Mouse (Mus musculus): ENCODE measurements around the gene Spata16. TPM values are rescaled to one million over a fixed set of nuclear protein-coding genes. Genes with fewer than 3 reads are reported as not detected.

Spata16 gene
- polyA plus RNA-seq, 1 experiment from 2014 or later = not detected

DNA sequence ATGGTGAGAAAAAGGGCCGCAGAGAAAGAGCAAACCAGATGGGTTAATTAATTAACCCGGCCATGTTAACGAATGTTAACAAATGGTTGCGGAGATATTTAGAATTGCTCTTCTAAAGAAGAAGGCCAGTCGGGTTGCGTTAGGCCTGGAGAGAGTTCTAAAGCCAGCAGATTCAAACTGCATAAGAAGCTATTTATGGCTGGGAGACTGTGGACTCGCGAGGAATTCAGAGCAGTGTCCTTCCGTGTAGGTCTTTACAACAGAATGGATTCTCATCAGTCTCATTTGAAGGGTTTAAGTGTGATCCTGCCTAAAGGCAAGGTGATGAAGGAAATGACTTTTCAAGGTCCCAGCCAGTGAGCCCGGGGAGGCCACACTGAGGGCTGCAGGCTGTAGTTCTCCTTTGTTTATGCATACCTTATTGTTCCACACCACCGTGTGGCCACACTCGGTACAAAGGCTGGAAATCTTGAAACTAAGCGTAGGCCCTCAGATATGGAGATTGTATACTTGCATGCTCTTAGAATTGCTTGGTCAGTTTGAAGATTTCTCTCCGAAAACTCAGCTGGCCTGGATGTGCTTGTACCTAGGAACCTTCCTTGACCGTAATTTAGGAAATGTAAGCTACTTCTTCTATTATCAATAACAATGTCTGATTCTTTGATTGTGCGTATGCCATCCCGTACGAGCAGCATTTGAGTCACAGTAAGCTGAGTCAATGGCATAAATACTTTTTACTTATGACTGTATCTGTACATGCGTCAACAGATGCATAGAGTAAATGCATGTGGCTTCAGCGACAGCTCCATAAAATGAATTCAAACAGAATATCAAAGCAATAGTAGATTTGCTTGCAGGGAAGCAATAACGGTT, 197.0 kb downstream of the Spata16 start:
- no peak overlapping the region for H3K9ac ChIP-seq
- no peak overlapping the region for H3K27ac ChIP-seq (replicated peaks)
- no peaks in the 10 kb centered on the region for H3K27me3 ChIP-seq
- H3K36me3 ChIP-seq = no peaks in the 10 kb centered on the region
- ATAC-seq (ENCODE audit: insufficient number of reproducible peaks, low FRiP score, low TSS enrichment, low read depth) = no peak
- H3K4me2 ChIP-seq (replicated peaks) = no peak overlapping the region
- H3K4me3 ChIP-seq (replicated peaks) = no peak overlapping the region
- 69% methylated on average over 21 of the region's 21 CpGs for WGBS
- H3K9me3 ChIP-seq (replicated peaks) = no peaks in the 10 kb centered on the region
- H3K4me1 ChIP-seq = no peaks in the 10 kb centered on the region

DNA sequence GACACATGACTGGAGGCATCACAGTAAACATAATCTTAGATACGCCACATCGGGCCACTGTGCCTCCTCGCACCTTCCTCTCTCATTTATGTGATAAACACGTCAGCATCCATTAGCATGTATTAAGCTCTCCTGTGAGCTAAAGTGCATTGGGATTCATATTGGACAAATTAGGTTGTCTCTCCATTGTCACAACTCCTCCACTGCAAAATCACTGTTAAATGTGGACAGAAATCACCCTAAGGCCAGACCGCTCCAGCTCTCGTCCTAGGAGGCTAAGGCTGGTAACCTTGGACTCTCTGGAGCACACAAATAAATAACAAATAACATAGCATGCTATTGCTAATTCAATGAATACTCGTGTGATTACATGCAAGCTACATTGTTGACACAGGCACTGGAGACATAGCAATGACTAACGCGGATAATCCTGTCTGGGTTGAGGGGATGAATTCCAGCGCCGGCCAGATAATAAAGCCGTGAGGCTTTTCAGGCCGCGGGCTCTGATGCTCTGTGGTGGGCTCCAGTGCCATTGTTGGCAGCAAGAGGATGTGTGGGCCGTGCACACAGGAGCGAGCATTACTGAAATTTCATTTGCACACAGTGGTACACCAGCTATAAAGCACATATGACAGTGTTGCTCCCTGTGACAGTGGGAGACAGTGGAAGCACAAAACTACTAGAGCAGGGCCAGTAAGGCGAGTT, 197.8 kb downstream of the Spata16 start:
- ATAC-seq (ENCODE audit: insufficient number of reproducible peaks, low FRiP score, low TSS enrichment, low read depth) = no peak
- no peaks in the 10 kb centered on the region for H3K27me3 ChIP-seq
- no peak overlapping the region for H3K4me3 ChIP-seq (replicated peaks)
- H3K4me2 ChIP-seq (replicated peaks) = no peak overlapping the region
- 83% methylated on average over 17 of the region's 17 CpGs for WGBS
- H3K36me3 ChIP-seq = no peaks in the 10 kb centered on the region
- H3K27ac ChIP-seq (replicated peaks) = no peak overlapping the region
- H3K9me3 ChIP-seq (replicated peaks) = no peaks in the 10 kb centered on the region
- H3K9ac ChIP-seq = no peak overlapping the region
- no peaks in the 10 kb centered on the region for H3K4me1 ChIP-seq

DNA sequence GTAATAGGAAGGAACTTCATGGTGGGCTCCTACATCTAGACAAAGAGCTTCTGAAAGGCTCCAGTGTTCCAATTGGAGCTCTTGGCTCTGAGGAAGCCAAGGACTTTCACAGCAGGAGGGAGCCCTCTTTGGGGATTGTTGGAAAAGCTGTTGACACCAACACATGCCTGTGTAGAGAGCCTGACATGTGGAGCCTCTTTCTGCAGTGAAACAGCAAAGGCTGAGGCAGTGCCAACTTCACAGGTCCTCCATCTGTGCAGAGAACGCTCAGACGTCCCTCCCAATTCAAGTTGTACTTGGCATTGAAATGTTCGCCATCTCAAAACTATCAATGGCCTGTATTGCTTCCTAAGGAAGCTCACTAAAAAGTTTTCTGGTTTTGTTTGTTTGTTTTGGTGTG, 207.6 kb downstream of the Spata16 start:
- no peaks in the 10 kb centered on the region for H3K9me3 ChIP-seq (replicated peaks)
- no peaks in the 10 kb centered on the region for H3K36me3 ChIP-seq
- no peak overlapping the region for H3K27ac ChIP-seq (replicated peaks)
- H3K9ac ChIP-seq = no peak overlapping the region
- 77% methylated on average over 3 of the region's 3 CpGs for WGBS
- H3K27me3 ChIP-seq = no peaks in the 10 kb centered on the region
- no peak for ATAC-seq (ENCODE audit: insufficient number of reproducible peaks, low FRiP score, low TSS enrichment, low read depth)
- no peak overlapping the region for H3K4me3 ChIP-seq (replicated peaks)
- no peak overlapping the region for H3K4me2 ChIP-seq (replicated peaks)
- no peaks in the 10 kb centered on the region for H3K4me1 ChIP-seq

DNA sequence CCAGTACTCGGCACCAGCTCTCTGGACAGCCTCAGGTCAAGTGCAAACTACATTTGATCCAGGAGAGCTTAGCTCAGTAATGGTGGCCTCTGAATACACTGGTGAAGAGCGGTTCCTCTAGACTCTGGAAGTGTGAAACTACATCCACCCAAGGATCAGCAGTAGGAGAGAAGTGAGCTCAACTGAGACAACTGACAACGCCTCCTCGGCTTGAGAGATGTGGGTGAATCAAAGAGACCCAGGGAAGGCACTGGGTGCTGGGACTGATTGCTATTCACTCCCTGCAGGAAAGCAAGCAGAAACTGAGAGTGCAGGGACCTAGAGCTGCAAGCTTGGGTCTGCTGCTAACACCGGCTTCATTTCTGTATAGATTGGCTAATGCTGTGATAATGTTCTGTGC, 210.5 kb downstream of the Spata16 start:
- no peak overlapping the region for H3K9ac ChIP-seq
- WGBS = 84% methylated on average over 5 of the region's 5 CpGs
- H3K4me2 ChIP-seq (replicated peaks) = no peak overlapping the region
- no peaks in the 10 kb centered on the region for H3K9me3 ChIP-seq (replicated peaks)
- no peak overlapping the region for H3K27ac ChIP-seq (replicated peaks)
- no peak for ATAC-seq (ENCODE audit: insufficient number of reproducible peaks, low FRiP score, low TSS enrichment, low read depth)
- no peaks in the 10 kb centered on the region for H3K36me3 ChIP-seq
- H3K4me1 ChIP-seq = no peaks in the 10 kb centered on the region
- H3K4me3 ChIP-seq (replicated peaks) = no peak overlapping the region
- H3K27me3 ChIP-seq = no peaks in the 10 kb centered on the region

DNA sequence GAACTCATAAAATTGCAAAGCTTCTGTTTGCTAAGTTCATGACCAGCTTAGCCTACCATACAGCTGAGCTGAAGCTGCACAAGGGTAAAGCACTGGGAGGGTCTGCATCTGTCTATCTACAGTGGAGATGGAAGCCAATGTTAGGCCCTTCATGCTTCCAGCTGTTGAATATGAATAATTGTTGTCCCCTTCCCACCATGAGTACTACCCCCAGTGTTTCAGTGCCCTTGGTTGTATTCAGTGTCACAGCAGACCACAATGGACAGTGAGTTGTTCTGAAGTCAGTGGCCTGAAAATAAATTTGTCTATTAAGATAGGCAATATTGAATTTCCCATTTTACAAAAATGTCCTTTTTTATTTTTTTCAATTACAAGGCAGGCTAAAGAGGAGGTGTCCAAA, 212.8 kb downstream of the Spata16 start:
- H3K4me1 ChIP-seq = no peaks in the 10 kb centered on the region
- no peak overlapping the region for H3K4me2 ChIP-seq (replicated peaks)
- no peak overlapping the region for H3K27ac ChIP-seq (replicated peaks)
- no peak overlapping the region for H3K9ac ChIP-seq
- H3K9me3 ChIP-seq (replicated peaks) = no peaks in the 10 kb centered on the region
- no peaks in the 10 kb centered on the region for H3K27me3 ChIP-seq
- no peak for ATAC-seq (ENCODE audit: insufficient number of reproducible peaks, low FRiP score, low TSS enrichment, low read depth)
- H3K36me3 ChIP-seq = no peaks in the 10 kb centered on the region
- no peak overlapping the region for H3K4me3 ChIP-seq (replicated peaks)

DNA sequence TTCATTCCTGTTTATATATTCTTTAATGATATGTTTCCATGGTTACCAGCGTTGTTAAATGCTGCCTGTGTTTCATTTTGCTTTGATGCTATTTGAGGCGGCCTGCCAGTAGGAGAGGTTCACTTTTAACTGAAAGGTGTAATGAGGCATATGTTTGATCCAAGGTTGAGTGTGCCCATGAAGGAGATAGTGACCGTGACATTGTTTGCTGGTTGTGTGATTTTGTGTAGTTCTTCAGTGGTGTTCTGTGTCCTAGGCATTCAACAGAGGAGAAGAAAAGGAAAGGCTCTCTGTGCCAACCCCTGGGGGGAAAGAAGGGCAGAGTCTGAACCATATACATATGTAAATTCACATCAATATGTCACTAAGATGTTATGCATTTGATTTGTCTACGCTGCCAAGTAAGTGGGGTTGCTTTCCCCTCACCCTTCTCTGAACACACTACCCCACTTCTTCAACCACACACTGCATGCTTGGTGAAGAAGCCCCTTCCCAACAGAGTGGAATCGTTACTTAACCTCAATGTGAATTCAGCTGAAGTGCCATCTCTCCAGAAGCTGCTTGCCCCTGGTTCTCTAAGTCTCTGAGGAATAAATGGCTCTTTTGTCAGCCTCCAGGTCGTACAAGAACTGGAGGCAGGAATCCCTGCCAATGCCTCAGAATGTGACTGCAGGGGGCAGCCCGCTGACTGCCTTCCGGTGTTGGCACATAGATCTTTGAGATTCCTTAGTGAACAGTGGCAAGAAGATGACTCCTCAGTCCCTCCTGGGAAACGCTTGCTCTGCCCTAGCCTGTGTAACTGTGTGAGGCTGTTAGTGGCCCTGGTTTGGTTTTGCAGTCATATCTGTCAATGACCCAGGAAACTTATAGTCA, 213.5 kb downstream of the Spata16 start:
- Histone ChIP-seq H3K9ac (no peak overlapping the region), H3K27me3 (no peaks in the 10 kb centered on the region), H3K27ac (replicated peaks) (no peak overlapping the region), H3K4me2 (replicated peaks) (no peak overlapping the region), H3K4me3 (replicated peaks) (no peak overlapping the region), H3K36me3 (no peaks in the 10 kb centered on the region), H3K4me1 (no peaks in the 10 kb centered on the region), H3K9me3 (replicated peaks) (no peaks in the 10 kb centered on the region)
- no peak for ATAC-seq (ENCODE audit: insufficient number of reproducible peaks, low FRiP score, low TSS enrichment, low read depth)
- WGBS = 45% methylated on average over 9 of the region's 9 CpGs

DNA sequence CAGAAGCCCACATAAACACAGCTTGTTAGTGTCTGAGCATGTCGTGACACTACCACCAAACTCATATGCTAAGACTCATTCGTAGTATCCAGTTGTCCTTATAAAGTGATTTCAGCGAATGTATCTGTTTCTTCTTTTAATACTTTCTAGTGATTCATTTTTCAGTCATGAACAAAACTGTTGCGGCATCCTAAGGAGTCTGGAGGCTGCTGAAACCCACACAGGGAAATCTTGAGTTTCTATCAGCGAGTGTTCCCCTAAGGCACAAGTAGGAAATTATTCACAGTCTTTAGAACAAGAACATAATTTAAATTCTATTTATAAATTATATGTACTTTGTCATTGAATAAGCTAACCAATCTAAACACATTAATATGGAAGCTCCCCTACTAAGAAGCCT, 216.1 kb downstream of the Spata16 start:
- H3K4me1 ChIP-seq = no peaks in the 10 kb centered on the region
- H3K27ac ChIP-seq (replicated peaks) = no peak overlapping the region
- no peak overlapping the region for H3K4me3 ChIP-seq (replicated peaks)
- ATAC-seq (ENCODE audit: insufficient number of reproducible peaks, low FRiP score, low TSS enrichment, low read depth) = no peak
- no peak overlapping the region for H3K4me2 ChIP-seq (replicated peaks)
- H3K9me3 ChIP-seq (replicated peaks) = no peaks in the 10 kb centered on the region
- H3K36me3 ChIP-seq = no peaks in the 10 kb centered on the region
- H3K9ac ChIP-seq = no peak overlapping the region
- H3K27me3 ChIP-seq = no peaks in the 10 kb centered on the region
- WGBS = 78% methylated on average over 5 of the region's 5 CpGs

DNA sequence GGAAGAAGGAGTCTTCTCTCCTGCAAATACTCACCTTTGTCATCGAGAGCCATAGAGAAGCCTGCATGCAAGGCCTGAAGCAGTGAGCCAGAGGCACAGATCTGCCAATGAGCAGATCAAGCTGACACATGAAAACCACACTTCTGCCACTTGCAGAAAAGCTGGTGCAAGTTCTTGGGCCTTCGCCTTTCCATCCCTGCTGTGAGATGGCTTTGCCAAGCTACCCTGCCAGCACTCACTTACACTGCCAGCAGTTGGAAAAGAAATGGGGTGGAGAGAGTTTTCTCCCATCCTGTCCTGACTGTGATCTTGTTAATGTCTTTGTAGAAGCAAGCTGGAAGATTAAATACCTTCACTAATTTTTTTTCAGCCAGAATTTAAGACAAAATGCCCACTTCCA, 237.3 kb downstream of the Spata16 start:
- no peak for ATAC-seq (ENCODE audit: insufficient number of reproducible peaks, low FRiP score, low TSS enrichment, low read depth)
- no peaks in the 10 kb centered on the region for H3K4me1 ChIP-seq
- WGBS = 77% methylated on average over 2 of the region's 2 CpGs
- no peaks in the 10 kb centered on the region for H3K9me3 ChIP-seq (replicated peaks)
- H3K9ac ChIP-seq = no peak overlapping the region
- no peak overlapping the region for H3K27ac ChIP-seq (replicated peaks)
- H3K4me3 ChIP-seq (replicated peaks) = no peak overlapping the region
- H3K4me2 ChIP-seq (replicated peaks) = no peak overlapping the region
- H3K36me3 ChIP-seq = no peaks in the 10 kb centered on the region
- H3K27me3 ChIP-seq = no peaks in the 10 kb centered on the region

DNA sequence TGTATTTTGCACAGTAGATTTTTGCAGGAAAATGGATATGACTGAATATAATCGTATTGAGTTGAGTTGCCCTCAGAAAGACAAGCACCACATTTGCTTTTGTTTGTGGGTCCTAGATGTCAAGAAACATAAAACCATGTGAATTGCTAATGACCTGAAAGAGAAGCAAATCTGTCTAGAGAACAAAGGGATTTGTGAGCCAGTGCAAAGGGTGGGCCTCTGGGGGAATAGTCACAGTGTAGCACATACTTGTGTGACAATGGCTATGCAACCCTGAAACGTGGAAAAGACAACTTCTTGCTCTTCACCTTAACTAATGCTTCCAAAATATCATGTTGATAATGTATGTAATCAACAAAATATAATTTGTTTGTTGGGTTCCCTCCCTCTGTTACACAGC, 239.9 kb downstream of the Spata16 start:
- Histone ChIP-seq H3K27me3 (no peaks in the 10 kb centered on the region), H3K4me1 (no peaks in the 10 kb centered on the region), H3K4me3 (replicated peaks) (no peak overlapping the region), H3K27ac (replicated peaks) (no peak overlapping the region), H3K9ac (no peak overlapping the region), H3K4me2 (replicated peaks) (no peak overlapping the region), H3K36me3 (no peaks in the 10 kb centered on the region), H3K9me3 (replicated peaks) (no peaks in the 10 kb centered on the region)
- WGBS = 57% methylated on average over 2 of the region's 2 CpGs
- ATAC-seq (ENCODE audit: insufficient number of reproducible peaks, low FRiP score, low TSS enrichment, low read depth) = no peak

DNA sequence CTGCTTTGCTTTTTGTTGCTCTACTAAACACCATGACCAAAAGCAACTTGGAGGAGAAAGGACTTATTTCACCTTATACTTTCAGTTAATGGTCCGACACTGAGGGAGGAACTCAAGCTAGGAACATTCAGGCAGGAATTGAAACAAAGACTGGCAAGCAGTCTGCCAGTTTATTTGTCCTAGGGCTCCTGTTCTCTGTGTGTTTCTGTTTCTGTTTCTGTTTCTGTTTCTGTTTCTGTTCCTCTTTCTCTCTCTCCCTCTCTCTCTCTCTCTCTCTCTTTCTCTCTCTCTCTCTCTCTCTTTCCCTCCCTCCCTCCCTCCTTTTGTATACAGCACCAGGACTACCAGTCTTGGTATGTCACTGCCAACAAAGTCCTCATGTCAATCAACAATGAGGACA, 279.2 kb downstream of the Spata16 start:
- Histone ChIP-seq H3K9ac (no peak overlapping the region), H3K4me1 (no peaks in the 10 kb centered on the region), H3K4me2 (replicated peaks) (no peak overlapping the region), H3K4me3 (replicated peaks) (no peak overlapping the region), H3K9me3 (replicated peaks) (no peaks in the 10 kb centered on the region), H3K27me3 (no peaks in the 10 kb centered on the region), H3K36me3 (no peaks in the 10 kb centered on the region), H3K27ac (replicated peaks) (no peak overlapping the region)
- 88% methylated on average over 1 of the region's 1 CpGs for WGBS
- no peak for ATAC-seq (ENCODE audit: insufficient number of reproducible peaks, low FRiP score, low TSS enrichment, low read depth)

DNA sequence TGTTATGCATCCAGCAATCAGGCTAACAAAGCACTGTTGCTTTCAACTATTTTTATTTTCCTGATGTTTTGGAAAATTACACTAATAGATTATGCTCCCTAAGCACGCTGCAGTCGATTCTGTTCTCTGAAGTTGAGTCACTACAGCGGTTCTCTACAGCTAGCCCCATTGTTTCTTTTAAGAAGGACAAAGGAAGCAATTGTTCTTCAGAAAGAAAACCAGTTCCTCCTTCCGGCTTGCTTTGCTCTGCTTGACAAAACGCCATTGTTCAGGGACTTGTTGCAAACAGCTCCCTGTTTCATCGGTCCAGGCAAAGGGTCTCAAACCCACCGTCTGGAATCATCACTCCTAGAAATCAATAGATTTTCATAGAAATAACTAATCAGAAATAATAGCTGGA, 283.6 kb downstream of the Spata16 start:
- Histone ChIP-seq H3K27me3 (no peaks in the 10 kb centered on the region), H3K9me3 (replicated peaks) (no peaks in the 10 kb centered on the region), H3K27ac (replicated peaks) (no peak overlapping the region), H3K4me2 (replicated peaks) (no peak overlapping the region), H3K4me3 (replicated peaks) (no peak overlapping the region), H3K36me3 (no peaks in the 10 kb centered on the region), H3K4me1 (no peaks in the 10 kb centered on the region), H3K9ac (no peak overlapping the region)
- WGBS = 33% methylated on average over 7 of the region's 7 CpGs
- ATAC-seq (ENCODE audit: insufficient number of reproducible peaks, low FRiP score, low TSS enrichment, low read depth) = no peak

Data from embryonic facial prominence, embryonic 15.5 days (tissue).